Mouse (Mus musculus) CD4-positive, CD25-positive, alpha-beta regulatory T cell, adult 2 months (primary cell): Measurements from ENCODE around the gene Bcl9l.
A peak's percentile ranks its signal among the peaks of the same experiment; 100 is the strongest.

Experiments
- DNase-seq: peaks from one replicate; pipeline ENCODE4 v3.0.0-alpha.2; 2012; ENCODE audit warnings: low read depth, low spot score

Bcl9l gene

DNA sequence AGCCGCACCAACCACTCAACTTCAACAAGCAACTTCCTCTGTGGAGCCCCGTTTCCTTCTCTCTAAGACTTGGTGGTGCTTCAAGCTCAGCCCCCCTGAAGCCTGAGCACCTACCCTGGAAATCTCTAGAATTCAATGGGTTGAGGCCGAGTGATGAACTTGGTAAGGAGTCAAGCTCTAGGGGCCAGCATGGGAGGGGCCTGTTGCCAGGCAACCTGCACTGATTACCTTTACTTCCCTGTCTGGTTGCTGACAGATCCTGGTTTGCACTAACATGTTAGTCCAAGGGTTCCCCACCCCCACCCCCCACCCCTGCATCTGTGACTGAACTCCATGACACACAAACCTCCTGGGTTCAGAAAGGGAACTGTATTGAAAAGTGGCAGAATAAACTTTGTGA is 62.4 kb downstream of the Bcl9l start:
- no peak for DNase-seq

DNA sequence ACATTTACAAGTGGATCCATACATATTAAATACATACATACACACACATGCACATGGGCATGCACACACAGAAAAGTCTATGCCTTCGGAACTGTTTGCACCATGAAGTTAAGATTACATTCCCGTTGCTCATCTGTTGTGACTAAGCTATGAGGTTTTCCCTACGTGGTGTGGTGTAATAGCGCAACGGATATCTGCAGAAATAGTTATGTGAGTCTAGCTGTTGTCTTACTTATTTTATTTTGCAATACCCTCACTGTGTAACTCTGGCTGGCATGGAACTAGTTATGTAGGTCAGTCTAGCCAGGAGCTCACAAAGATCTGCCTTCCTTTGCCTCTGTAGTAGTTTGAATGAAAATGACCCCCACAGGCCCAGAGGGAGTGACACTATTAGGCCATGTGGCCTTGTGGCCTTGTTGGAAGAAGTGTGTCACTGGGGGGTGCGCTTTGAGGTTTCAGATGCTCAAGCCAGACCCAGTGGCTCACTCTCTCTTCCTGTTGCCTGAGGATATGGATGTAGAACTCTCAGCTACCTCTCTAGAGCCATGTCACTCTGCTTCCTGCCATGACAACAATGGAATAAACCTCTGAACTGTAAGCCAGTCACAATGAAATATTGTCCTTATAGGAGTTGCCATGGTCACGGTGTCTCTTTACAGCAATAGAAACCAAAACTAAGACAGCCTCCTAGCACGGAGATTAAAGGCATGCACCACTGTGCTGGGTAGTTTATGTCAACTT is 66.0 kb downstream of the Bcl9l start:
- DNase-seq, result peak; percentile 26

DNA sequence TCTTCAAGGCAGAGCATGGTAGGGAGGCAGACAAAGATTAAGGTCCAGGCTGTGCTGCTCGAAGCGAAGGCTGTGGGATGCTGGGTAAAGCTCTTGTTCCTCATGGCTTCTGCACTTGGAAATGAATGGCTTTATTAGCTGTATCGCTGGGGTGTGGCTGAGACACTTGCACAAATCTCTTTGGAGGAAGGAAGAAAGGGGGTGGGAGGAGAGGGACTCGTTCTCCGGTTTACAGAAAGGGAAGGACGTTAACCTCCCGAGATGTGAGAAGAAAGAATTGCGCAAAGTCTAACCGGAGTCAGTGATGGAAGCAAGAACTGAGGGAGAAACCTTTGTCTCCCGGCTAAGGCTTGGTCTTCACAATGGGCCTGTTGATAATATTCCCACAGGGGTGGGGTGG is 68.5 kb downstream of the Bcl9l start:
- no peak for DNase-seq

DNA sequence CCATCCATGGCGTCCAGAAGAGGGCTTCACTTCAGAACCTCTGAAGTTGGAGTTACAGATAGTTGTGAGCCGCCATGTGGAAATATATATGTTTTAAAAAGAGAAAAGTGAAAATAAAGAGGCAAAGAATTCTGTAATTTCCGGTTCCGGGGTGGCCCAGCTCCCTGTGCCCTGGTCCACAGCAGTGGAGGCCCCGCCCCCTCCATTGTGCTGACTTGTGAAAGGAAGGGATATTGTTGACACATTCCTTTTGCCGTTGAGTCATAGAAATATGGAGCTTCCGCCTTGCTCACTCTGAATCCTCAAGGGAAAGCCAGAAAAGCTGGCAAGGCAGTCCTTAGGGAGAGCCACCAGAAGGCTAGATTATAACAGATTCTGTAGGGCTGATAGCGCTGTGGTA is 69.5 kb downstream of the Bcl9l start:
- no peak for DNase-seq
